Mouse (Mus musculus): ENCODE data around the gene Gm5294.

Gene Gm5294

GRCm38 (mm10) chr5:138849682-138850461, 30.0 kb downstream of the Gm5294 start:
- DNase-seq (ENCODE audit: low spot score): no peak

GRCm38 (mm10) chr5:138850462-138850844, 30.6 kb downstream of the Gm5294 start:
- no peak for DNase-seq (ENCODE audit: low spot score)

- no peak for DNase-seq (ENCODE audit: low spot score)
These were observed 31.5 kb downstream of the Gm5294 start for GRCm38 (mm10) chr5:138851296-138851780.

GRCm38 (mm10) chr5:138852151-138852550, 32.3 kb downstream of the Gm5294 start:
- no peak for DNase-seq (ENCODE audit: low spot score)

GRCm38 (mm10) chr5:138853349-138853748, 33.5 kb downstream of the Gm5294 start:
- DNase-seq (ENCODE audit: low spot score): no peak

GRCm38 (mm10) chr5:138857010-138857617, 37.2 kb downstream of the Gm5294 start:
- peak; percentile 53 for DNase-seq (ENCODE audit: low spot score)

GRCm38 (mm10) chr5:138857811-138858251, 38.0 kb downstream of the Gm5294 start:
- DNase-seq (ENCODE audit: low spot score): no peak

GRCm38 (mm10) chr5:138863681-138864146, 43.8 kb downstream of the Gm5294 start:
- DNase-seq (ENCODE audit: low spot score): no peak

- DNase-seq (ENCODE audit: low spot score): no peak
These were observed 44.3 kb downstream of the Gm5294 start for GRCm38 (mm10) chr5:138864166-138864565.

- DNase-seq (ENCODE audit: low spot score): no peak
These were observed 45.0 kb downstream of the Gm5294 start for GRCm38 (mm10) chr5:138864880-138865279.

GRCm38 (mm10) chr5:138865637-138866036, 45.8 kb downstream of the Gm5294 start:
- no peak for DNase-seq (ENCODE audit: low spot score)
